Mouse (Mus musculus): Measurements from ENCODE around the gene Grrp1. TPM values are rescaled to one million over a fixed set of nuclear protein-coding genes. Genes with fewer than 3 reads are reported as not detected.

The Grrp1 gene
- total RNA-seq, 2 experiments from 2014 or later = 2.9 to 3.1 TPM

GRCm38 (mm10) chr4:134245148-134245843 lies 8.6 kb downstream of the Grrp1 start, which contains the start of gene Zfp593:
Zfp593 (minus strand) TSS chr4:134245592.
- DNase-seq (ENCODE audit: low spot score) = peak; percentile 95

GRCm38 (mm10) chr4:134243516-134244250 lies 10.2 kb downstream of the Grrp1 start, which contains the start of gene E130218I03Rik:
E130218I03Rik (plus strand) TSS chr4:134243662.
- DNase-seq (ENCODE audit: low spot score) = no peak

GRCm38 (mm10) chr4:134238686-134239085 lies 15.2 kb downstream of the Grrp1 start:
- no peak for DNase-seq (ENCODE audit: low spot score)

- peak; percentile 90 for DNase-seq (ENCODE audit: low spot score)
Observed at GRCm38 (mm10) chr4:134238279-134238651, 15.6 kb downstream of the Grrp1 start, which contains the start of gene Cnksr1. Cnksr1 (minus strand) TSS chr4:134238399.

DNA sequence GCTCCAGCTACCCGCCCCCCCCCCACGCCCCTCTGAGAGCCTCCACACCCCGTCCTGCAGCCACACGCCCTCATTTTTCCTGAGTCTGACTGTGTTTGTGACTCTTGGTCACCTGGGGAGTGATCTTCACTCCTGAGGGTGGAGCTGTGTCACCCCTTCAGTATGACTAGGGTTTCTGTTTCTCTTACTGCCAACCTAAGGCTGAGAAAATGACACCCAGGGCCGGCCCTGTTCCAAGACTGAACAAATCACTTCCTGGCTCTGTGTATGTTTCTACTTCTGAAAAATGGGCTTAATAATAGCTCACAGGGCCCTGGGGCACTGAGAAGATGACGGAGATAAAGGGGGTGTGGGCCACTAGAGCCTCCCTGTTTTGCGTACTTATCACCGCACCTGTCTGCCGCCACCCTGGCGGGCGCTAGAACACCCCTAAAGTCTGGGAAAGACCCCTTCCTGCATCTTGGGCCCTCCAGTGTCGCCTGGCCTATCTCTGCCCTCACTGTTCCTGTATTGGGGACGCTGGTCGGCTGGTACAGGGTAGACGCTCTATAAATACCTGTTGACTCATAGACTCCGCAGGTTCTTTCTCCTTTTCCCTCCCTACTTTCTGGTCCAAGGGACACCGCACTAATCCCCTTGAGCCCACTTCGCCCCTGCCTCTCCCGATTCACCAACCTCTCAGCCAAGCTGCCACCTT lies 16.2 kb downstream of the Grrp1 start:
- DNase-seq (ENCODE audit: low spot score) = peak; percentile 75

DNA sequence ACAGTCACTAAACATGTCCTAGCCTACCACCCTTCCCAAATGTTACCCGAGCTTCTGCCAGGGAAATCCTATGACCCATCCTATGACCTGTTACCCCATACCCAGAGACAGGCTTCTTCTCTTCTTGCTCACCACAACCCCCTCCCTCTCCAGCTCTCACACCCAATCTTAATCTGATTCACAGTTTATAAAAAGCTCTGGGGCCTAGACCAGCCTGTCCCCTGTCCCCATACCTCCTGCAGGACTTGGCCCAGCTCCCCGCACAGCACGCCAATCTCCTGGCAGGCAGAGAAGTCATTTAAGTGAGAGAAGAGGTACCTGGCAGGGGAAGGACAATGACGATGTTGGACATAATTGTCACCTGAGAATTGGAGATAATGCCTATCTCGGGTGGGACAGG lies 19.0 kb downstream of the Grrp1 start:
- peak; percentile 85 for DNase-seq (ENCODE audit: low spot score)

GRCm38 (mm10) chr4:134230431-134230830 lies 23.5 kb downstream of the Grrp1 start:
- DNase-seq (ENCODE audit: low spot score) = no peak

DNA sequence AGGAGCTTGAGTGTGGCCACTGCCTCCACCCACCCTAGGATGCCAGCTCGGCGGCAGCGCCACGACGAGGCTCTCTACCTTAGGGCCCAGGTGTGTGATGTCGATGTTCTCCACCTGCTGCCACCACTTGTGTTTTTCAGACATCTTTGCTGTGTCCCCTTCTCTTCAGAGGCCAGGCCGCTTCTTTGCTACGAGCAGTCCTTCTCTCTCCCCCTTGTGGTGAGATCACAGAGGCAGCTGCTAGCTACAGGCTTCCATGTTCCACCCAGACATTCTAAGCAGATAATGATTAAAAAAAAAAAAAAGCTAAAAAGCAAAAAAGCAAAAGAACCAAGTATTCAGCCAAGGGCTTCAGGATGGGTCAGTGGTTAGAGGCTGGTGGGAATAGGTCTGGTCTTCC lies 26.7 kb downstream of the Grrp1 start, which contains the start of gene Catsper4:
Gene Catsper4 (minus strand): TSS at position 190 of the 400 bp plus-strand sequence.
- DNase-seq (ENCODE audit: low spot score) = no peak

DNA sequence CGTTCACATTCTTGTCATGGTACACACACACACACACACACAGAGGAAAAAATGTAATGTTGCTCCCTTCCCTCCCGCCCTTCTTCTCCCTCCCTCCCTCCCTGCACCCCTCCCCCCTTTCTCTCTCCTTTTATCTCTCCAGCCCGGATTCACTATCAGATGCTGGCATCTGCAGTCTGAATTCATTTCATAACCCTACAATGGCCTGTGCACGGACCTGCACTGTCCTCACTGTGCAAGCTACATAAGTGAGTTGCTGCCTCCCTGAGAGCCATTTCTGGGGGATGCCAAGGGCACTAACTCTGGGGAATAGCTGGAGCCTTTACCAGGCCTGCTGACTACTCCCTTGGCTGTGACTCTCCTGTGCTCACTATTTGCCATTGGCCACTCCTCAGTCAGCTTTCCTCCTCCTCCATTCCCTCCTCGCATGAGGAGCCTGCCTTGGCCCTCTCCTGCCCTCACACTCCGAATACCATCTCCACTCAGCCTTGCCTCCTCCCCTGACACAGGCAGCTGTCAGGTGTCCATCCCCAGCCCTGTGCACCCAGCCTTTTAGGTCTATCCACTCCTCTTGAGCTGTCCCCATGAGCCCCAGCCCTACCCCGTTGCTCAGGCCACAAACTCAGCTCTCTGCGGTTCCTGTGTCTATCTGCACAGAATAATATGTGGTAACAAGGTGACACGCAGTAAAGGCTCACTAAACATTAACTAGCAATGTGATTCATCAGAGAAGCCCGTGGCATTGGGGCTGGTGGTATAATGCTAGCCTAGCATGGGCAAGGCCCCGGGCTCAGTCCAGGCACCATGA lies 30.9 kb downstream of the Grrp1 start:
- DNase-seq (ENCODE audit: low spot score) = no peak

DNA sequence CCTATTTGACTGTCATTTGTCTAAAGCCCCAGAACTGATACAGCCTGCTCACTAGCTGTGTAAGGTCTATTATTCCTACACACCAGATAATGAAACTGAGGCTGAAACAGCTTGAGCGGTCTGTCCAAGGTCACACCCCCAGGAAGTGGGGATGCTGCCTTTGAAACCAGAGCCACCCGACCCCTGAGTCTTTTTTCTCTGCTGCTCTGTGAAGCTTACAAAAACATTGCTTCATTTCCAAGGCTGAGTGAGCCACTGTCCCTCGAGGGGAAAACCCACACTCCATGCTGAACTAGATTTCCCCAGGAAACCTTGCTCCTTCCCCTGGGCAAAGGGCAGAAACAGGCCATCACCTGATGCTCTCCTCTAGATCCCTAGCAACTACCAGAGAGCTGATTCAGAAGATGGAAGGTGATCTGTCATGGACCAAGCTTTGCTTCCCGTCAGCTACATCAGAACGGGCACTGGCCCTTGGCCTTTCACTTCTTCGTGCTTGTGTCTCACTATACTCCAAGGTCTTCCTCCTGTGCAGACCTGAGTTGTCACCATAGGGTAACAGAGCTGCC lies 47.3 kb downstream of the Grrp1 start:
- no peak for DNase-seq (ENCODE audit: low spot score)

DNA sequence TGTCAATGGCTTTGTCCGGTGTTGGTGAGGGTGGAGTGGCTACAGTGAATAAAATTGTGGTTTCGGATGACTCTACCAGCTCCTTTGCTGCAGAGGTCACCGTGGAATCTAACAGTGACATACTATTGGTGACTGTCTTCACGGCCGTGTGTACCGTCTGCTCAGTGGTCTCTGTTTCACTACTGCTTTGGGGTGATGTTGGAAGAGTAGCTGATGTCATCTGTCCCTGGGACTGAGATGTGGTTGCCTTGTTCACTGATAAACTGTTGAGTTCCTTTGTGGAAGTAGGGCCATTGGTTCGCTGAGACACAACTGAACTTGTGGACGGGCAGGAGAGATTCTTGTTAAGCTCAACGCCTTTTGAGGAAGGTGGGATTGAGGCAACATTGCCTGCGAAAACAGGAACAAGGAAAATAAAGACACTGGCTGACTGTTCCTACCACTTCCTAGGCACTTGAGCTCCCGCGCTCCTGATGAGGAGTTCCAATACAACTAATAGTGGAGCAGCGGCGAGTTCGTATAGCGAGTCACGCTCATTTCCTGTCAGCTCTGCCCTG lies 50.5 kb downstream of the Grrp1 start:
- no peak for DNase-seq (ENCODE audit: low spot score)

GRCm38 (mm10) chr4:134202904-134203303 lies 51.0 kb downstream of the Grrp1 start, which contains the start of gene Gm7534:
Gm7534 (minus strand) TSS chr4:134203004.
- no peak for DNase-seq (ENCODE audit: low spot score)

Other genes starting within 250 kb of the Grrp1 start
- gene Lin28a, start 235.3 kb downstream of the Grrp1 start, total RNA-seq (2021) = under 1 TPM; 0.30 to 0.43 TPM
- not detected for gene Zfp683, start 200.3 kb downstream of the Grrp1 start, total RNA-seq (2021)
- under 1 TPM in 1 of 2 experiments, not detected in 1; 0.07 TPM for gene Crybg2, start 193.3 kb downstream of the Grrp1 start, total RNA-seq (2021)
- under 1 TPM; 0.84 to 1.00 TPM for gene Cd52, start 159.0 kb downstream of the Grrp1 start, total RNA-seq (2021)
- gene Ubxn11, start 151.5 kb downstream of the Grrp1 start, total RNA-seq (2021) = 1 to 10 TPM; 1.3 to 1.6 TPM
- gene Sh3bgrl3, start 125.3 kb downstream of the Grrp1 start, total RNA-seq (2021) = 10 to 100 TPM; 14.1 to 19.8 TPM
- 10 to 100 TPM; 58.4 to 80.2 TPM for gene Cep85, start 67.0 kb downstream of the Grrp1 start, total RNA-seq (2021)
- not detected for gene Gm7534, start 51.1 kb downstream of the Grrp1 start, total RNA-seq (2021)
- gene Catsper4, start 26.7 kb downstream of the Grrp1 start, total RNA-seq (2021) = 1 to 10 TPM in 1 of 2 experiments, under 1 TPM in 1; 0.84 to 2.9 TPM
- 10 to 100 TPM; 44.4 to 65.0 TPM for gene Cnksr1, start 15.7 kb downstream of the Grrp1 start, total RNA-seq (2021)
- under 1 TPM; 0.69 to 0.73 TPM for gene E130218I03Rik, start 10.4 kb downstream of the Grrp1 start, total RNA-seq (2021)
- gene Zfp593, start 8.5 kb downstream of the Grrp1 start, total RNA-seq (2021) = 1 to 10 TPM; 4.7 to 5.7 TPM
- gene Gm30191, start 7.2 kb downstream of the Grrp1 start, total RNA-seq (2021) = not detected
- gene Pdik1l, start 33.8 kb upstream of the Grrp1 start, total RNA-seq (2021) = 1 to 10 TPM; 3.9 to 5.7 TPM
- gene Trim63, start 61.0 kb upstream of the Grrp1 start, total RNA-seq (2021) = 100 to 1,000 TPM; 322 to 461 TPM
- 10 to 100 TPM in 1 of 2 experiments, 1 to 10 TPM in 1; 5.4 to 12.7 TPM for gene Slc30a2, start 89.1 kb upstream of the Grrp1 start, total RNA-seq (2021)
- 10 to 100 TPM; 25.5 to 31.9 TPM for gene Extl1, start 129.7 kb upstream of the Grrp1 start, total RNA-seq (2021)
- 1 to 10 TPM; 2.5 to 2.6 TPM for gene Pafah2, start 142.2 kb upstream of the Grrp1 start, total RNA-seq (2021)
- 1 to 10 TPM; 2.5 to 3.5 TPM for gene Stmn1, start 214.2 kb upstream of the Grrp1 start, total RNA-seq (2021)
- gene Paqr7, start 242.6 kb upstream of the Grrp1 start, total RNA-seq (2021) = 1 to 10 TPM; 2.9 to 4.4 TPM

All from gastrocnemius, adult 18-20 months (tissue).